Mouse (Mus musculus) erythroblast, embryonic 14.5 days (primary cell): ENCODE data around the gene Pla2g2c.

Source experiments
- GATA1 ChIP-seq: IDR thresholded peaks from 2 replicates; pipeline ENCODE4 v1.6.1; 2012; ENCODE audit warnings: low read length, inconsistent platforms, mixed read lengths
- TAL1 ChIP-seq: IDR thresholded peaks from 3 replicates; pipeline ENCODE4 v1.6.1; 2012; ENCODE audit warnings: low read length, inconsistent platforms, mixed read lengths

DNA sequence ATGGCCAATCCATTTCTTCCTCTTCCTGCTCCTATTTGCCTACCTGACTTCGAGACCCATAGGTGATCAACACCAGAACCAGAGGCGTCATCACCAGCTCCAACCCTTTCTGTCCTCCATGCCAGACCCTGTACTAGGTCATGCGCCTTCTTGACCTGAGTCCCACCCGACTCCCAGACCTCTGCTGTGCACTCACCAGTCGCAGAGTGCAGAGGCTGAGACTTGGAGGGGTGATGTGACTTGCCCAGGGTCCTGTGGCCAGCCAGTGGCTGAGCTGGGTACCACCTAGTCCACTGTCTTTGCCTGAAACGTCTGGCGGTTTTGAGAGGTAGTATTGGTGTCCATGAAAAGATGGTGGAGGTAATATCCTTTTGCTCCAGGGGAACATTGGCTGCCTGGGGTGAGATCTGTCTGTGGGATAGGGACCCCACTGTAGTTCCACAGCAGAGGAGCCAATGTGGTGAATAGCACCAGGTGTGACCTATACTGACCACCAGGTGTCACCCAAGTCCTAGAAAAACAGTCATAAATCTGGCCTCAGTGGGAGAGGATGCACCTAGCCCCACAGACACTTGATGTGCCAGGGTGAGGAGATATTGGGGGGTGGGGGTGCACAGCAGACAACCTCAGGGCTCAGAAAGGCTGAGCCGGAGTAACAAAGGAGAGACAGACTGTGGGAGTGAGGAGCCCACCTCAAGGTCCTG, 23.9 kb downstream of the Pla2g2c start:
- TF ChIP-seq GATA1, result no peak
- TF ChIP-seq TAL1, result no peak
